Mouse (Mus musculus): ENCODE data around the gene Gm17657. TPM values are rescaled to one million over a fixed set of nuclear protein-coding genes. Genes with fewer than 3 reads are reported as not detected.
"Not testable (repeated sequence)": the region's sequence is repeated elsewhere in the genome, so short reads cannot be mapped to it uniquely, and the experiment has no call there.

Gene Gm17657
- polyA plus RNA-seq, 1 experiment = 2.4 TPM

DNA sequence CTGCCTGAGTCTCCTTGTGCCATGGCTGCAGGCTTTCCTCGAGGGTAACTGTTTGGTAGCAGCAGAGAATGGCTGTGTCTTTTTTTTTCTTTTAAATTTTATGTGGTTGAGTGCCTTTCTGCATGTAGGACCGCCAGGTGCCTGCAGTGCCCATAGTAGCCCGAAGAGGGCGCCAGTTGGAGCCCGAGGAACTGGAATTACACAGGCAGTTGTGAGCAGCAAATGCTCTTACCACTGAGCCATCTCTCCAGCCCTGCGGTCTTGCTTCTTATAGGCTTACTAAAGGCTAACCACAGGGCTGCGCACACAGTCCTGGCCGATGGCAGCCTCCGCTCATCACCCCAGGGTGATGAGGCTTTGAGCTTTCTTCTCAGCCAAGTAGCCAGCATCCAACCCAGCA, 18.2 kb downstream of the Gm17657 start:
- H3K27ac ChIP-seq (ENCODE audit: insufficient read depth, low read length) = no peak overlapping the region
- TF ChIP-seq EP300 (IDR thresholded peaks at IDR 0.05; ENCODE audit: insufficient read depth, low read depth, low read length) = 0 out of 2 replicates have a peak, but pooled peaks have one; percentile 9
- TF ChIP-seq CTCF (IDR thresholded peaks at IDR 0.05; ENCODE audit: low read depth, low read length) = peak; percentile 75
- TF ChIP-seq POLR2A (IDR thresholded peaks at IDR 0.05; ENCODE audit: insufficient read depth, low read length) = no peak
- H3K9me3 ChIP-seq (replicated peaks; ENCODE audit: control insufficient read depth, insufficient read depth, low read length, poor library complexity, severe bottlenecking) = no peaks in the 10 kb centered on the region
- H3K9ac ChIP-seq (ENCODE audit: low read depth, poor library complexity, severe bottlenecking) = no peak overlapping the region
- no peaks in the 10 kb centered on the region for H3K36me3 ChIP-seq (ENCODE audit: control insufficient read depth, insufficient read depth, low read length, poor library complexity, severe bottlenecking)
- H3K27me3 ChIP-seq (ENCODE audit: control insufficient read depth, insufficient read depth, low read length, poor library complexity, severe bottlenecking) = no peaks in the 10 kb centered on the region
- H3K4me1 ChIP-seq (ENCODE audit: control insufficient read depth, insufficient read depth, low read length) = no peaks in the 10 kb centered on the region
- H3K4me3 ChIP-seq (ENCODE audit: low read depth, low read length) = no peak overlapping the region

DNA sequence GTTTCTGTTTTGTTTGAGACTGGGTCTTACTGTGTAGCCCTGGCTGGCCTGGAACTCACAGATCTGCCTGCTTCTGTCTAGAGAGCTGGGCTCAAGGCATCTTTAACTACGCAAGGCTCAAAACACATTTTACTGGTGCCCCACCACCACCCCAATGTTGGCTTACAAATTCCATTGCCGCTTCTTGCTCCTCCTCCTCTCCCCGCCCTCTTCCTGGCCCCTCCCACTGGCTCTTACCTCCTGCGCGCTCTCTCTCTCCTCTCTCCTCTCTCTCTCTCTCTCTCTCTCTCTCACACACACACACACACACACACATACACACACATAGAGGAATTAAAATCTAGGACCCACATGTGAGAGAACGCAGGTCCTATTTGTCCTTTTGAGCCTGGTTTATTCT, 18.9 kb downstream of the Gm17657 start:
- Histone ChIP-seq H3K36me3 (ENCODE audit: control insufficient read depth, insufficient read depth, low read length, poor library complexity, severe bottlenecking) (no peaks in the 10 kb centered on the region), H3K9me3 (replicated peaks; ENCODE audit: control insufficient read depth, insufficient read depth, low read length, poor library complexity, severe bottlenecking) (no peaks in the 10 kb centered on the region), H3K4me3 (ENCODE audit: low read depth, low read length) (no peak overlapping the region), H3K27ac (ENCODE audit: insufficient read depth, low read length) (no peak overlapping the region), H3K9ac (ENCODE audit: low read depth, poor library complexity, severe bottlenecking) (no peak overlapping the region), H3K4me1 (ENCODE audit: control insufficient read depth, insufficient read depth, low read length) (no peaks in the 10 kb centered on the region), H3K27me3 (ENCODE audit: control insufficient read depth, insufficient read depth, low read length, poor library complexity, severe bottlenecking) (no peaks in the 10 kb centered on the region)
- TF ChIP-seq EP300 (IDR thresholded peaks at IDR 0.05; ENCODE audit: insufficient read depth, low read depth, low read length) (no peak), CTCF (IDR thresholded peaks at IDR 0.05; ENCODE audit: low read depth, low read length) (no peak), POLR2A (IDR thresholded peaks at IDR 0.05; ENCODE audit: insufficient read depth, low read length) (no peak)

- Histone ChIP-seq H3K9me3 (replicated peaks; ENCODE audit: control insufficient read depth, insufficient read depth, low read length, poor library complexity, severe bottlenecking) (no peaks in the 10 kb centered on the region), H3K4me1 (ENCODE audit: control insufficient read depth, insufficient read depth, low read length) (no peaks in the 10 kb centered on the region), H3K27me3 (ENCODE audit: control insufficient read depth, insufficient read depth, low read length, poor library complexity, severe bottlenecking) (no peaks in the 10 kb centered on the region), H3K4me3 (ENCODE audit: low read depth, low read length) (no peak overlapping the region), H3K27ac (ENCODE audit: insufficient read depth, low read length) (no peak overlapping the region), H3K36me3 (ENCODE audit: control insufficient read depth, insufficient read depth, low read length, poor library complexity, severe bottlenecking) (no peaks in the 10 kb centered on the region), H3K9ac (ENCODE audit: low read depth, poor library complexity, severe bottlenecking) (no peak overlapping the region)
- TF ChIP-seq CTCF (IDR thresholded peaks at IDR 0.05; ENCODE audit: low read depth, low read length) = peak; percentile 71
- no peak for TF ChIP-seq POLR2A (IDR thresholded peaks at IDR 0.05; ENCODE audit: insufficient read depth, low read length)
- no peak for TF ChIP-seq EP300 (IDR thresholded peaks at IDR 0.05; ENCODE audit: insufficient read depth, low read depth, low read length)
Observed at GRCm38 (mm10) chr17:29528568-29529187, 20.8 kb downstream of the Gm17657 start.

DNA sequence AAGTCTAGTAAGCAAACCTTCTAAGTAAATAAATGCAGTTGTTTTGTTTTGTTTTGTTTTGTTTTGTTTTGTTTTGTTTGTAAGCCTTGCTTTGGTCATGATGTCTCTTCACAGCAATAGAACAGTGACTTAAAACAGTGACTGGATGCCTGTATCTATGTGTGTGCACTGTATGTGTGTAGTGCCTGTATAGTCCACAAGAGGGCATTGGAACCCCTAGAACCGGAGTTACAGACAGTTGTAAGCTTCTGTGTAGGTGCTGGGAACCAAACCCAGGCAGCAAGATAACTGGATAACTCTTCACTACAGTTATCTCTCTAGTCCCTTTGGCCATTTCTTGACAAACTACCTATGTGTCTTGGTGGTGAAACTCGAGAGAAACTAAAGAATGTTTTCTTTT, 23.8 kb downstream of the Gm17657 start:
- Histone ChIP-seq H3K9me3 (replicated peaks; ENCODE audit: control insufficient read depth, insufficient read depth, low read length, poor library complexity, severe bottlenecking) (no peaks in the 10 kb centered on the region), H3K4me1 (ENCODE audit: control insufficient read depth, insufficient read depth, low read length) (no peaks in the 10 kb centered on the region), H3K36me3 (ENCODE audit: control insufficient read depth, insufficient read depth, low read length, poor library complexity, severe bottlenecking) (no peaks in the 10 kb centered on the region)

GRCm38 (mm10) chr17:29519731-29520130, 29.7 kb downstream of the Gm17657 start:
- H3K4me3 ChIP-seq (ENCODE audit: low read depth, low read length) = peak overlapping the region; percentile 68
- no peaks in the 10 kb centered on the region for H3K27me3 ChIP-seq (ENCODE audit: control insufficient read depth, insufficient read depth, low read length, poor library complexity, severe bottlenecking)
- no peaks in the 10 kb centered on the region for H3K36me3 ChIP-seq (ENCODE audit: control insufficient read depth, insufficient read depth, low read length, poor library complexity, severe bottlenecking)
- H3K9me3 ChIP-seq (replicated peaks; ENCODE audit: control insufficient read depth, insufficient read depth, low read length, poor library complexity, severe bottlenecking) = no peaks in the 10 kb centered on the region
- peak; percentile 59; the same call in 1 of the 2 replicates for TF ChIP-seq EP300 (IDR thresholded peaks at IDR 0.05; ENCODE audit: insufficient read depth, low read depth, low read length)
- TF ChIP-seq POLR2A (IDR thresholded peaks at IDR 0.05; ENCODE audit: insufficient read depth, low read length) = no peak
- H3K9ac ChIP-seq (ENCODE audit: low read depth, poor library complexity, severe bottlenecking) = no peak overlapping the region
- H3K27ac ChIP-seq (ENCODE audit: insufficient read depth, low read length) = peak overlapping the region; percentile 51; the same call in 1 of the 2 replicates
- peaks cover 3% of the 10 kb centered on the region for H3K4me1 ChIP-seq (ENCODE audit: control insufficient read depth, insufficient read depth, low read length)

More for the DNA sequence above, 23.8 kb downstream of the Gm17657 start:
- no peak overlapping the region for H3K4me3 ChIP-seq (ENCODE audit: low read depth, low read length)
- no peaks in the 10 kb centered on the region for H3K27me3 ChIP-seq (ENCODE audit: control insufficient read depth, insufficient read depth, low read length, poor library complexity, severe bottlenecking)
- TF ChIP-seq CTCF (IDR thresholded peaks at IDR 0.05; ENCODE audit: low read depth, low read length) (no peak), EP300 (IDR thresholded peaks at IDR 0.05; ENCODE audit: insufficient read depth, low read depth, low read length) (no peak)
- no peak overlapping the region for H3K27ac ChIP-seq (ENCODE audit: insufficient read depth, low read length)
- H3K9ac ChIP-seq (ENCODE audit: low read depth, poor library complexity, severe bottlenecking) = no peak overlapping the region

DNA sequence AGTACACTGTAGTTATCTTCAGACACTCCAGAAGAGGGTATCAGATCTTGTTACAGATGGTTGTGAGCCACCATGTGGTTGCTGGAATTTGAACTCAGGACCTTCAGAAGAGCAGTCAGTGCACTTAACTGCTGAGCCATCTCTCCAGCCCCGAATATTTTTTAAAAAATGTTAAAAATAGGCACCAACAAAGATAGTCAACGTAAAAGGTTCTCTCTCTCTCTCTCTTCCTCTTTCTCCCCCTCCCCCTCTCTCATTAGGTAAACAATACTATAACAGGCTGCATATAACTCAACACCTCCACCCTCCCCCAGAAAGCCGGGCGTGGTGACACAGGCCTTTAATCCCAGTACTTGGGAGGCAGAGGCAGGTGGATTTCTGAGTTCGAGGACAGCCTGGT, 30.8 kb downstream of the Gm17657 start:
- H3K4me3 ChIP-seq (ENCODE audit: low read depth, low read length) = peak overlapping the region; percentile 68
- H3K27ac ChIP-seq (ENCODE audit: insufficient read depth, low read length); H3K27me3 ChIP-seq (ENCODE audit: control insufficient read depth, insufficient read depth, low read length, poor library complexity, severe bottlenecking); H3K9ac ChIP-seq (ENCODE audit: low read depth, poor library complexity, severe bottlenecking); H3K4me1 ChIP-seq (ENCODE audit: control insufficient read depth, insufficient read depth, low read length); H3K9me3 ChIP-seq (replicated peaks; ENCODE audit: control insufficient read depth, insufficient read depth, low read length, poor library complexity, severe bottlenecking); H3K36me3 ChIP-seq (ENCODE audit: control insufficient read depth, insufficient read depth, low read length, poor library complexity, severe bottlenecking): not testable (repeated sequence)

Data from ES-Bruce4 (cell line).